Mouse (Mus musculus): ENCODE data around the gene Lamtor3. TPM values are rescaled to one million over a fixed set of nuclear protein-coding genes. Genes with fewer than 3 reads are reported as not detected.

Lamtor3 gene
- polyA plus RNA-seq, 2 experiments: 35.2 to 54.3 TPM

- Histone ChIP-seq H3K9ac (replicated peaks) (no peak overlapping the region), H3K9me3 (ENCODE audit: control insufficient read depth, low read length) (no peaks in the 10 kb centered on the region), H3K4me1 (replicated peaks; ENCODE audit: control insufficient read depth in 2 of 2, insufficient read depth in 2 of 2, low read length in 1 of 2) (0 out of 4 replicates have a peak, but pooled peaks cover 0 to 4% of the 10 kb centered on the region in 2 experiments), H3K27me3 (ENCODE audit: control insufficient read depth, insufficient read depth, low read length) (no peaks in the 10 kb centered on the region), H3K4me3 (ENCODE audit: insufficient read depth in 1 of 2, low read depth in 2 of 2, low read length in 2 of 2) (no peak overlapping the region), H3K36me3 (replicated peaks; ENCODE audit: control insufficient read depth, insufficient read depth, low read depth) (no peaks in the 10 kb centered on the region), H3K27ac (no peak overlapping the region), H3K4me2 (ENCODE audit: low read depth) (no peak overlapping the region)
- 69% methylated on average over 7 of the region's 7 CpGs for WGBS (ENCODE audit: insufficient replicate concordance)
- TF ChIP-seq CTCF (IDR thresholded peaks at IDR 0.05; ENCODE audit: low read depth) (no peak), EP300 (IDR thresholded peaks at IDR 0.05; ENCODE audit: low read depth) (no peak)
- ATAC-seq (ENCODE audit: insufficient read depth) (no peak), DNase-seq (ENCODE audit: low read depth in 3 of 3, low spot score in 3 of 3) (no peak)
These were observed 30.3 kb upstream of the Lamtor3 start for GRCm38 (mm10) chr3:137887961-137888360.

- ATAC-seq (ENCODE audit: insufficient read depth): no peak
- WGBS (ENCODE audit: insufficient replicate concordance): 56% methylated on average over 3 of the region's 3 CpGs
- no peak overlapping the region for H3K9ac ChIP-seq (replicated peaks)
- TF ChIP-seq CTCF (IDR thresholded peaks at IDR 0.05; ENCODE audit: low read depth) (no peak), EP300 (IDR thresholded peaks at IDR 0.05; ENCODE audit: low read depth) (no peak)
- no peaks in the 10 kb centered on the region for H3K9me3 ChIP-seq (ENCODE audit: control insufficient read depth, low read length)
- 0 out of 4 replicates have a peak, but pooled peaks cover 0 to 4% of the 10 kb centered on the region in 2 experiments for H3K4me1 ChIP-seq (replicated peaks; ENCODE audit: control insufficient read depth in 2 of 2, insufficient read depth in 2 of 2, low read length in 1 of 2)
- H3K4me2 ChIP-seq (ENCODE audit: low read depth): no peak overlapping the region
- no peak overlapping the region for H3K27ac ChIP-seq
- H3K27me3 ChIP-seq (ENCODE audit: control insufficient read depth, insufficient read depth, low read length): no peaks in the 10 kb centered on the region
- no peak overlapping the region for H3K4me3 ChIP-seq (ENCODE audit: insufficient read depth in 1 of 2, low read depth in 2 of 2, low read length in 2 of 2)
- no peak for DNase-seq (ENCODE audit: low read depth in 3 of 3, low spot score in 3 of 3)
- no peaks in the 10 kb centered on the region for H3K36me3 ChIP-seq (replicated peaks; ENCODE audit: control insufficient read depth, insufficient read depth, low read depth)
These were observed 27.2 kb upstream of the Lamtor3 start for GRCm38 (mm10) chr3:137891089-137891488.

- ATAC-seq (ENCODE audit: insufficient read depth) (no peak), DNase-seq (ENCODE audit: low read depth in 3 of 3, low spot score in 3 of 3) (no peak)
- no peaks in the 10 kb centered on the region for H3K9me3 ChIP-seq (ENCODE audit: control insufficient read depth, low read length)
- no peak overlapping the region for H3K4me3 ChIP-seq (ENCODE audit: insufficient read depth in 1 of 2, low read depth in 2 of 2, low read length in 2 of 2)
- no peak for TF ChIP-seq CTCF (IDR thresholded peaks at IDR 0.05; ENCODE audit: low read depth)
- no peak for TF ChIP-seq EP300 (IDR thresholded peaks at IDR 0.05; ENCODE audit: low read depth)
- no peaks in the 10 kb centered on the region for H3K36me3 ChIP-seq (replicated peaks; ENCODE audit: control insufficient read depth, insufficient read depth, low read depth)
- H3K27ac ChIP-seq: no peak overlapping the region
- no peak overlapping the region for H3K9ac ChIP-seq (replicated peaks)
- H3K4me1 ChIP-seq (replicated peaks; ENCODE audit: control insufficient read depth in 2 of 2, insufficient read depth in 2 of 2, low read length in 1 of 2): 0 out of 4 replicates have a peak, but pooled peaks cover 0 to 4% of the 10 kb centered on the region in 2 experiments
- no peak overlapping the region for H3K4me2 ChIP-seq (ENCODE audit: low read depth)
- 73% methylated on average over 4 of the region's 4 CpGs for WGBS (ENCODE audit: insufficient replicate concordance)
- no peaks in the 10 kb centered on the region for H3K27me3 ChIP-seq (ENCODE audit: control insufficient read depth, insufficient read depth, low read length)
These were observed 26.2 kb upstream of the Lamtor3 start for GRCm38 (mm10) chr3:137892118-137892517.

- no peak overlapping the region for H3K9ac ChIP-seq (replicated peaks)
- H3K27me3 ChIP-seq (ENCODE audit: control insufficient read depth, insufficient read depth, low read length): no peaks in the 10 kb centered on the region
- no peak overlapping the region for H3K4me2 ChIP-seq (ENCODE audit: low read depth)
- 0 out of 4 replicates have a peak, but pooled peaks cover 0 to 2% of the 10 kb centered on the region in 2 experiments for H3K4me1 ChIP-seq (replicated peaks; ENCODE audit: control insufficient read depth in 2 of 2, insufficient read depth in 2 of 2, low read length in 1 of 2)
- 73% methylated on average over 4 of the region's 4 CpGs for WGBS (ENCODE audit: insufficient replicate concordance)
- H3K4me3 ChIP-seq (ENCODE audit: insufficient read depth in 1 of 2, low read depth in 2 of 2, low read length in 2 of 2): no peak overlapping the region
- TF ChIP-seq CTCF (IDR thresholded peaks at IDR 0.05; ENCODE audit: low read depth): no peak
- no peak for TF ChIP-seq EP300 (IDR thresholded peaks at IDR 0.05; ENCODE audit: low read depth)
- DNase-seq (ENCODE audit: low read depth in 3 of 3, low spot score in 3 of 3) (no peak), ATAC-seq (ENCODE audit: insufficient read depth) (no peak)
- no peaks in the 10 kb centered on the region for H3K9me3 ChIP-seq (ENCODE audit: control insufficient read depth, low read length)
- H3K36me3 ChIP-seq (replicated peaks; ENCODE audit: control insufficient read depth, insufficient read depth, low read depth): no peaks in the 10 kb centered on the region
- H3K27ac ChIP-seq: no peak overlapping the region
These were observed 24.5 kb upstream of the Lamtor3 start for GRCm38 (mm10) chr3:137893789-137894188.

- WGBS (ENCODE audit: insufficient replicate concordance): 70% methylated on average over 3 of the region's 3 CpGs
- no peak overlapping the region for H3K27ac ChIP-seq
- H3K4me1 ChIP-seq (replicated peaks; ENCODE audit: control insufficient read depth in 2 of 2, insufficient read depth in 2 of 2, low read length in 1 of 2): no peaks in the 10 kb centered on the region
- no peak overlapping the region for H3K4me2 ChIP-seq (ENCODE audit: low read depth)
- no peak overlapping the region for H3K4me3 ChIP-seq (ENCODE audit: insufficient read depth in 1 of 2, low read depth in 2 of 2, low read length in 2 of 2)
- no peaks in the 10 kb centered on the region for H3K27me3 ChIP-seq (ENCODE audit: control insufficient read depth, insufficient read depth, low read length)
- H3K9ac ChIP-seq (replicated peaks): no peak overlapping the region
- no peaks in the 10 kb centered on the region for H3K9me3 ChIP-seq (ENCODE audit: control insufficient read depth, low read length)
- ATAC-seq (ENCODE audit: insufficient read depth) (0 out of 2 replicates have a peak, but pooled peaks have one; percentile 8), DNase-seq (ENCODE audit: low read depth in 3 of 3, low spot score in 3 of 3) (peak in 1 of 3 experiments; percentile 13)
- no peaks in the 10 kb centered on the region for H3K36me3 ChIP-seq (replicated peaks; ENCODE audit: control insufficient read depth, insufficient read depth, low read depth)
- TF ChIP-seq EP300 (IDR thresholded peaks at IDR 0.05; ENCODE audit: low read depth) (no peak), CTCF (IDR thresholded peaks at IDR 0.05; ENCODE audit: low read depth) (peak; percentile 86)
These were observed 23.1 kb upstream of the Lamtor3 start for GRCm38 (mm10) chr3:137895196-137895595.
